Mouse (Mus musculus): Measurements from ENCODE around the gene Phc2. TPM values are rescaled to one million over a fixed set of nuclear protein-coding genes. Genes with fewer than 3 reads are reported as not detected.

Gene Phc2
- polyA plus RNA-seq, 1 experiment from 2014 or later = 110 TPM

DNA sequence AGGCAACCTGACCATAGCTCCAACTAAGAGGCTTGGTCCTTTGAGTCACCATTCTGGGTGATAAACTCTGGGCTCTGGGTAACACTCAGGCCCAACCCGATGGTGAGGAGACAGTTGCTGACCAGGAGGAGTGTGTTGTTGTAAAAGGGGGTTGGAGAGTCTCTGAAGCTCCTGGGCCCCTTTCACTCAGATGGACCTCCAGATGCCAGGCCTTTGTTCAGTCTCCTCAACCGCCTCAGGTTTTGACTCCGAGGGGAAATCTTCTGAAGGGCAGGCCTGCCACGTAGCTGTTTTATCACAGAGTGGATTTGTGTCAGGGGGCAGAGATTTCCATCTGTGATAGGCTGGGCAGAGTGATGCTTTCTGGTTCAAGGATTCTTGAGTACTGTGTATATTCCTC lies 61.8 kb downstream of the Phc2 start:
- H3K36me3 ChIP-seq (ENCODE audit: control insufficient read depth, insufficient read depth, low read length) = no peaks in the 10 kb centered on the region
- peak overlapping the region; percentile 99 for H3K27ac ChIP-seq (ENCODE audit: low read depth, low read length)
- no peak overlapping the region for H3K4me3 ChIP-seq (ENCODE audit: low read depth, low read length)
- H3K9ac ChIP-seq (ENCODE audit: low read length) = peak overlapping the region; percentile 59
- H3K27me3 ChIP-seq (ENCODE audit: control insufficient read depth, insufficient read depth, low read length) = no peaks in the 10 kb centered on the region
- H3K4me2 ChIP-seq = peak overlapping the region; percentile 38
- DNase-seq (ENCODE audit: low spot score, missing footprints) = peak; percentile 94
- ATAC-seq (ENCODE audit: low FRiP score) = no peak; the same call in 1 of the 2 replicates
- H3K9me3 ChIP-seq (ENCODE audit: control insufficient read depth, low read length) = no peaks in the 10 kb centered on the region
- H3K4me1 ChIP-seq (ENCODE audit: control insufficient read depth, insufficient read depth, low read length) = peaks cover 82% of the 10 kb centered on the region
- WGBS = 3% methylated on average over 4 of the region's 4 CpGs

DNA sequence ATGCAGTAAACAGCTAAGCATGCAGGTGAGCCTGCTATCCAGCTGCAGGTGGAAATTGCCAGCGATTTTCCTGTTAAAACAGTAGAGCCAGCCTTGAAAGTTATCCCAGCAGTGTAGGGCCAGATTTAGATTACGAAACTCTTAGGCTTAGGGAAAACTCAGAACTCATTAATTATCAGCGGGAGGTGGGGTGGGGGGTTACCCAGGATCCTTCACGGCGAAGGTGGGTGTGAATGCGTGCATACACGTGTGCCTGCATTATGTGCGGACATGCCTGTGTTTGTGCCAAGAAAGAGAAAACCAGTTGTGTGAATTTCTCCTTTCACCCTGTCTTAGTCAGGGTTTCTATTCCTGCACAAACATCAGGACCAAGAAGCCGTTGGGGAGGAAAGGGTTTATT lies 62.2 kb downstream of the Phc2 start:
- ATAC-seq (ENCODE audit: low FRiP score) = no peak
- Histone ChIP-seq H3K4me2 (peak overlapping the region; percentile 38), H3K4me3 (ENCODE audit: low read depth, low read length) (no peak overlapping the region), H3K27me3 (ENCODE audit: control insufficient read depth, insufficient read depth, low read length) (no peaks in the 10 kb centered on the region), H3K27ac (ENCODE audit: low read depth, low read length) (peak overlapping the region; percentile 99), H3K36me3 (ENCODE audit: control insufficient read depth, insufficient read depth, low read length) (no peaks in the 10 kb centered on the region), H3K4me1 (ENCODE audit: control insufficient read depth, insufficient read depth, low read length) (peaks cover 83% of the 10 kb centered on the region), H3K9me3 (ENCODE audit: control insufficient read depth, low read length) (no peaks in the 10 kb centered on the region), H3K9ac (ENCODE audit: low read length) (peak overlapping the region; percentile 59)
- 36% methylated on average over 9 of the region's 9 CpGs for WGBS
- no peak for DNase-seq (ENCODE audit: low spot score, missing footprints)

DNA sequence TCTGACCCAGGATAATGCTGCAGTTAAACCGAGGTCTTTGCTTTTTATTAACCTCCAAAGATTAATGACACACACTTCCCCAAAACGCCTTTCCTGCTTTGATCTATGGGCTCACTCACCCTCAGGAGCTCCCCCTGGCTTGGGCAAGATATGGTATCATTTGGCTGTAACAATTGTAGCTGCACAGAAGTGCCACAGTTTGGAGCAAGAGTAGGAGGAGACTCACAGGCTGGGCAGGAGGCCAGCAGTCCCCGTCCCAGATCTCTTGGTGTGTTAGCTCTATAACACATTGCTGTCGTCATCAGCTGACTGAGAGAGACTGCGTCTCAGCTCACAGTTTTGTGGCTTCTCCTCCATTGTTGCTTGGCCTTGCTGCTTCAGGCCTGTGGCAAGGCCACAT lies 65.6 kb downstream of the Phc2 start:
- H3K9ac ChIP-seq (ENCODE audit: low read length) = no peak overlapping the region; the same call in 1 of the 2 replicates
- no peak for ATAC-seq (ENCODE audit: low FRiP score)

DNA sequence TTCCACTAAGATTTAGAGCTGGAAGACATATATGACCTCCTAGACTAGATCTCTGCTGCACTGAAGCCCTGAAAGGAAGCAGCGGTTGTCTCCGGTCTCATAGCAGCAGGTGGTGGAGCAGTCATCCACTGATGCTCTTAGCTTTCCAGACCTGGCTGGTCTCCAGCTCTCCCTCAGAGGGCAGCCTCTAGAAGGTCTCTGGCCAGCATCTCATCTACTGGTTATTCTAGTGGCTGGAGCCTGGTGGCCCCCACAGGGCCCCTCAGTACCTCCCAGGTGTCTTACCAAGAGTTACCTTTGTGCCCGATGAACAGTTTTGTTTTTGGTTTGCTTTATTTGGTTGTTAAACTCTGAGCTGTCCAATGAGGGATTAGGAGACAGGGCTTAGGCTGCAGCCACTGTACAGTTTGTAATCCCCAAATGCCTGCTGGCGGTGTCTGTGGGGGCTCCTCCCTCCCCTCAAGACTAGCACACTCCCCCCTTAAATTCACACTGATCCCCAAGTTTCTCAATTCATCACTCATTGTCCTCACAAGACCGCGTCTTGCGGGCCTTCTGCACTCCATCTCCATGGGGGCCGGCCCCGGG lies 66.7 kb downstream of the Phc2 start:
- Histone ChIP-seq H3K36me3 (ENCODE audit: control insufficient read depth, insufficient read depth, low read length) (no peaks in the 10 kb centered on the region), H3K27ac (ENCODE audit: low read depth, low read length) (peak overlapping the region; percentile 14; the same call in 1 of the 2 replicates), H3K27me3 (ENCODE audit: control insufficient read depth, insufficient read depth, low read length) (no peaks in the 10 kb centered on the region), H3K4me2 (no peak overlapping the region), H3K9me3 (ENCODE audit: control insufficient read depth, low read length) (no peaks in the 10 kb centered on the region), H3K9ac (ENCODE audit: low read length) (no peak overlapping the region), H3K4me1 (ENCODE audit: control insufficient read depth, insufficient read depth, low read length) (peaks cover 54% of the 10 kb centered on the region), H3K4me3 (ENCODE audit: low read depth, low read length) (no peak overlapping the region)
- ATAC-seq (ENCODE audit: low FRiP score) (no peak), DNase-seq (ENCODE audit: low spot score, missing footprints) (no peak)
- 60% methylated on average over 9 of the region's 9 CpGs for WGBS

More for the DNA sequence above, 65.6 kb downstream of the Phc2 start:
- no peak overlapping the region for H3K4me3 ChIP-seq (ENCODE audit: low read depth, low read length)
- DNase-seq (ENCODE audit: low spot score, missing footprints) = no peak
- H3K4me2 ChIP-seq = no peak overlapping the region
- no peaks in the 10 kb centered on the region for H3K27me3 ChIP-seq (ENCODE audit: control insufficient read depth, insufficient read depth, low read length)
- peak overlapping the region; percentile 48; the same call in 1 of the 2 replicates for H3K27ac ChIP-seq (ENCODE audit: low read depth, low read length)
- H3K4me1 ChIP-seq (ENCODE audit: control insufficient read depth, insufficient read depth, low read length) = peaks cover 63% of the 10 kb centered on the region
- WGBS = 30% methylated on average over 5 of the region's 5 CpGs
- H3K36me3 ChIP-seq (ENCODE audit: control insufficient read depth, insufficient read depth, low read length) = no peaks in the 10 kb centered on the region
- H3K9me3 ChIP-seq (ENCODE audit: control insufficient read depth, low read length) = no peaks in the 10 kb centered on the region

DNA sequence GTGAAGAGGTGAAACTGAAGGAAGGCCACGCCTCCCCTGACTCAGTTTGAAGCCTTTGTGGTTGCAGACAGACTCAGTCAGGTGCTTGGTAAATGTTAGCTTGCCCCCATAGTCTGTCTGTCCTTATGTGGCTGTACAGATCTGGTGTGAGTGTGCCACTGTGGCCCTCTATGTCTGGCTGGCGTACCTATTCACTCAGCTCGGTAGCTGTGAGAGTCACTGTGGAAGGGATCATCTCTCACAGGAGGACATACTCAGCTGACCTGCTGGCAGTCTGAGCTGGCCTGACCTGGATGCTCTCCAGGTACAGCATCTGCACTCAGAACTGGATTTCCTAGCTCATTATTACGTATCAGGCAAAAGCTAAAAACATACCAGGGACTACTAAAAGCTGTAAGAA lies 67.3 kb downstream of the Phc2 start:
- Histone ChIP-seq H3K4me3 (ENCODE audit: low read depth, low read length) (no peak overlapping the region), H3K4me2 (no peak overlapping the region), H3K27ac (ENCODE audit: low read depth, low read length) (no peak overlapping the region; the same call in 1 of the 2 replicates), H3K9ac (ENCODE audit: low read length) (no peak overlapping the region), H3K4me1 (ENCODE audit: control insufficient read depth, insufficient read depth, low read length) (peaks cover 53% of the 10 kb centered on the region), H3K36me3 (ENCODE audit: control insufficient read depth, insufficient read depth, low read length) (no peaks in the 10 kb centered on the region), H3K27me3 (ENCODE audit: control insufficient read depth, insufficient read depth, low read length) (no peaks in the 10 kb centered on the region), H3K9me3 (ENCODE audit: control insufficient read depth, low read length) (no peaks in the 10 kb centered on the region)
- 71% methylated on average over 4 of the region's 4 CpGs for WGBS
- no peak for DNase-seq (ENCODE audit: low spot score, missing footprints)
- ATAC-seq (ENCODE audit: low FRiP score) = no peak

DNA sequence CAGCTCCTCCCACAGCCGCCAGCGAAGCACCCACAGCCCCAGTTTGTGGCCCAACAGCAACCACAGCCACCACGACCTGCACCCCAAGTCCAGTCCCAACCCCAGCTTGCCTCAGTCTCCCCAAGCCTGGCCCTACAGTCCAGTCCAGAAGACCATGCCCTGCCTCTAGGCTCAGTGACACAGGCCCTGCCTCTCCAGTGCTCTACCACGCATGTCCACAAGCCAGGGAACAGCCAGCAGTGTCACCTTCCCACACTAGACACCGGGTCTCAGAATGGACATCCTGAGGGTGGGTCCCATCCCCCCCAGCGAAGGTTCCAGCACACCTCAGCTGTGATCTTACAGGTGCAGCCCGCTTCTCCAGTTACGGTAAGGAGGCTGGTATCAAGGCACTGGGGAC lies 68.4 kb downstream of the Phc2 start:
- H3K27me3 ChIP-seq (ENCODE audit: control insufficient read depth, insufficient read depth, low read length) = no peaks in the 10 kb centered on the region
- WGBS = 75% methylated on average over 8 of the region's 8 CpGs
- no peaks in the 10 kb centered on the region for H3K9me3 ChIP-seq (ENCODE audit: control insufficient read depth, low read length)
- no peak overlapping the region for H3K4me2 ChIP-seq
- no peak overlapping the region for H3K9ac ChIP-seq (ENCODE audit: low read length)
- no peaks in the 10 kb centered on the region for H3K36me3 ChIP-seq (ENCODE audit: control insufficient read depth, insufficient read depth, low read length)
- peaks cover 48% of the 10 kb centered on the region for H3K4me1 ChIP-seq (ENCODE audit: control insufficient read depth, insufficient read depth, low read length)
- DNase-seq (ENCODE audit: low spot score, missing footprints) (no peak), ATAC-seq (ENCODE audit: low FRiP score) (no peak)
- H3K4me3 ChIP-seq (ENCODE audit: low read depth, low read length) = no peak overlapping the region
- H3K27ac ChIP-seq (ENCODE audit: low read depth, low read length) = no peak overlapping the region

DNA sequence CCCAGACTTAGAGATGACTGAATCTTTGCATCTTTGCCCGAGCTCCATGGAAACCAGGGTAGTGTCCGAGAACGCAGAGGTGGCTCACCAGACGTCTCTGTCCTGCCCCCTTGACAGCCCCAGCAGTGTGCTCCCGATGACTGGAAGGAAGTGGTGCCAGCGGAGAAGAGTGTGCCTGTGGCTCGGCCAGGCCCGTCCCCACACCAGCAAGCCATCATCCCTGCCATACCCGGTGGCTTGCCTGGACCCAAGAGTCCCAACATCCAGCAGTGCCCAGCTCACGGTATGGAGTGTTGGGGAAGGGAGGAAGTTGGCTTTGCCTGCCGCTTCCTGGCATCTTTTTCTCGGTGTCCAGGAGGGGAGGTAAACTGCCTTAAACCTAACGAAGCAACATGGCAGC lies 68.9 kb downstream of the Phc2 start:
- Histone ChIP-seq H3K4me3 (ENCODE audit: low read depth, low read length) (no peak overlapping the region), H3K4me2 (no peak overlapping the region), H3K36me3 (ENCODE audit: control insufficient read depth, insufficient read depth, low read length) (no peaks in the 10 kb centered on the region), H3K27ac (ENCODE audit: low read depth, low read length) (no peak overlapping the region), H3K4me1 (ENCODE audit: control insufficient read depth, insufficient read depth, low read length) (peaks cover 46% of the 10 kb centered on the region), H3K9ac (ENCODE audit: low read length) (no peak overlapping the region), H3K27me3 (ENCODE audit: control insufficient read depth, insufficient read depth, low read length) (no peaks in the 10 kb centered on the region), H3K9me3 (ENCODE audit: control insufficient read depth, low read length) (no peaks in the 10 kb centered on the region)
- no peak for ATAC-seq (ENCODE audit: low FRiP score)
- WGBS = 81% methylated on average over 13 of the region's 13 CpGs
- no peak for DNase-seq (ENCODE audit: low spot score, missing footprints)

DNA sequence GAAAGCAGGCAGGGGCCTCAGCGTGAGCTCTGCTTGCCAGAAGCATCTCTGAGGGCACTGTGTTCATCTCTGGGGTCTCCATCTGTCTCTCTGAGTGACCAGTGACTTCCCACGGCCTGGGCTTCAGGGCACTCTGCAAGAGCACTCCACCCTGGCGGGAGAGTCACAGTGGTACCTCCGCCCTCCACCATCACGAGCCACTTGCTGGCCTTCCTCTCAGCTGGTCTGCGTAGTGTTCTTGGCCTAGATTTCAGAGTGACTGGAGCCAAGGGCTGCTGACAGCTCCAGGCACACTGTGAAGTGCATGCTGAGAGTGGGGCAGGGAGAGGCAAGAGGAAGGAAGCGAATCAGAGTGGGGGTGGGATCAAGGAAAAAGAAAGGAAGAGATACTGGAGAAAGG lies 69.6 kb downstream of the Phc2 start:
- ATAC-seq (ENCODE audit: low FRiP score) = no peak
- peaks cover 49% of the 10 kb centered on the region for H3K4me1 ChIP-seq (ENCODE audit: control insufficient read depth, insufficient read depth, low read length)
- H3K9ac ChIP-seq (ENCODE audit: low read length) = no peak overlapping the region
- H3K9me3 ChIP-seq (ENCODE audit: control insufficient read depth, low read length) = no peaks in the 10 kb centered on the region
- no peaks in the 10 kb centered on the region for H3K27me3 ChIP-seq (ENCODE audit: control insufficient read depth, insufficient read depth, low read length)
- no peak overlapping the region for H3K4me3 ChIP-seq (ENCODE audit: low read depth, low read length)
- WGBS = 80% methylated on average over 7 of the region's 7 CpGs
- no peak overlapping the region for H3K27ac ChIP-seq (ENCODE audit: low read depth, low read length)
- no peaks in the 10 kb centered on the region for H3K36me3 ChIP-seq (ENCODE audit: control insufficient read depth, insufficient read depth, low read length)
- no peak overlapping the region for H3K4me2 ChIP-seq
- DNase-seq (ENCODE audit: low spot score, missing footprints) = no peak

DNA sequence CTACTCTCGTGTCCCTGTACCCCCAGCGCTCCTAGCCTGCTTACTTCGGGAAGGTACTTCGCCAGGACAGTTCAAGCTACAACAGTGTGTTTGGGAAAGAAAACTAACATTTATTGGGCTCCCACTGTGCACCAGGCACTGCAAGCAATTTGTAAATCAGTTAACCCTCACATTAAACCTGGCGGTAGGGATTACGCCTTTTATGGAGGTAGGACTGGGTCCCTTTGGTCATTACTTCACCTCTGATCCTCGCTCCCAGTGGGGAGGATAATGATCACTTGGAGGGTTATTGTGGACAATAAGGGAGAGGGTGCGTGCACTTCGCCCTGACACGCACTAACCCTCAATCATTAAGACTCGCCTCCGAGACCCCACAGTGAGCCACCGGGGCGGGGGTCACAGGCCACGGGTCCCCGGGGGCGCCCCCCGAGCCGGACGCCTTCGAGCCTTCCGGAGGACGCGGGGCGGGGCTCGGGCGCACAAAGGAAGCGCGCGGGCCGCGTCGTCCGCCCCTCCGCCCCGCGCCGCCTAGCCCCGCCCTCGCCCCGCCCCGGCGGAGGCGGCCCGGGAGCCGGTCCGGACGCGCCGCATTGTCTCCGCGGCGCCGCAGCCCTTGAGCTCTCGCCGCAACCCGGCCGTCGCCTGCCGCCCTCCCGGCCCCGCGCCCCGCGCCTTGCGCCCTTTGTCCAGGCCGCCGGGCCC lies 72.7 kb downstream of the Phc2 start:
- peak overlapping the region; percentile 98 for H3K4me3 ChIP-seq (ENCODE audit: low read depth, low read length)
- H3K9me3 ChIP-seq (ENCODE audit: control insufficient read depth, low read length) = no peaks in the 10 kb centered on the region
- DNase-seq (ENCODE audit: low spot score, missing footprints) (peak; percentile 98), ATAC-seq (ENCODE audit: low FRiP score) (peak; percentile 93)
- 2% methylated on average over 41 of the region's 68 CpGs for WGBS
- H3K4me2 ChIP-seq = peak overlapping the region; percentile 94
- H3K27ac ChIP-seq (ENCODE audit: low read depth, low read length) = peak overlapping the region; percentile 96
- H3K9ac ChIP-seq (ENCODE audit: low read length) = peak overlapping the region; percentile 100
- H3K27me3 ChIP-seq (ENCODE audit: control insufficient read depth, insufficient read depth, low read length) = no peaks in the 10 kb centered on the region
- H3K36me3 ChIP-seq (ENCODE audit: control insufficient read depth, insufficient read depth, low read length) = no peaks in the 10 kb centered on the region
- peaks cover 50% of the 10 kb centered on the region for H3K4me1 ChIP-seq (ENCODE audit: control insufficient read depth, insufficient read depth, low read length)

Data from midbrain, embryonic 11.5 days (tissue).